Comparison of ENCODE assay signal across 13 mouse cellular contexts in the genomic region with DNA sequence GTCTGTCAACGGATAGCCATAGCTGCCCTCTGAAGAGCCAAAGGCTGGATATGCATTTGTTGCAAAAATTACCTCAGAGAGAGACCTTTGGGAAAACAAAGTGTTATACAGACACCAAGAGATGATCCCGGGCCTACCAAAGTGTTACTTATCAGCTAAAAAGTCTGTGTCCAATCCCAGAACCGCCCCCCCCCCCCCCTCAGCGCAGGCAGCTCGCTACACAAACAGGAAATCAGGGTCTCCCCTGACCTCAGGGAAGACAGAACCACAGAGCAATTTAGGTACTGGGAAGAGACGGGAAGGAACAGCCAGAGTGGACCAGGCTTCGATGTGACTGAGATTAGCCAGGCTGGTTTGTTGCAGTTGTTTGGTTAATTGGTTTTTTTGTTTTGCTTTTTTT. TPM values are rescaled to one million over a fixed set of nuclear protein-coding genes. Genes with fewer than 3 reads are reported as not detected.
DNase-seq lines count a peak whose midpoint lies in the region; ATAC-seq and TF ChIP-seq lines count a peak whose summit lies in the region.
"Had no signal": no experiment of that assay in that cellular context is flagged by ENCODE, and none has a peak within 500 bp of the region (broad histone marks: within the 10 kb centered on the region; RNA-seq: fewer than 3 reads in every experiment).

No protein-coding gene starts in this region.

- peak overlapping the region; percentile 90 for H3K4me3 ChIP-seq in heart, embryonic 13.5 days
- peak overlapping the region; percentile 91; the same call in 1 of the 2 replicates for H3K4me3 ChIP-seq in G1E (ENCODE audit: low read depth, low read length)
- H3K4me3 ChIP-seq in hindbrain, embryonic 15.5 days: no peak overlapping the region
- peak overlapping the region; percentile 87 for H3K4me3 ChIP-seq in liver, embryonic 16.5 days (ENCODE audit: low read depth, low read length)

- intact Hi-C loops in heart, postnatal 10 days (cut with DNase I): loop anchor here (10.0 kb wide), 1 partner anchor 568 kb away; the partner anchor contains the start of gene Ilvbl
- intact Hi-C loops in gastrocnemius, postnatal 36 days (cut with DNase I): no loop called here

- peak overlapping the region; percentile 95 for H3K4me2 ChIP-seq in heart, embryonic 13.5 days
- H3K4me2 ChIP-seq in hindbrain, embryonic 15.5 days: peak overlapping the region; percentile 90; the same call in 1 of the 2 replicates
- H3K4me2 ChIP-seq in liver, embryonic 16.5 days (ENCODE audit: low read depth, low read length): peak overlapping the region; percentile 94

- 40% methylated on average over 7 of the region's 7 CpGs for WGBS in heart, embryonic 13.5 days
- 57% methylated on average over 7 of the region's 7 CpGs for WGBS in hindbrain, embryonic 15.5 days
- WGBS in liver, embryonic 16.5 days (ENCODE audit: insufficient replicate concordance): 8% methylated on average over 7 of the region's 7 CpGs

- peak overlapping the region; percentile 100 for H3K27ac ChIP-seq in heart, embryonic 13.5 days (replicated peaks)
- H3K27ac ChIP-seq in hindbrain, embryonic 15.5 days (replicated peaks): no peak overlapping the region
- H3K27ac ChIP-seq in liver, embryonic 16.5 days (ENCODE audit: low read length): peak overlapping the region; percentile 87

- H3K9ac ChIP-seq in heart, embryonic 13.5 days: peak overlapping the region; percentile 96
- H3K9ac ChIP-seq in hindbrain, embryonic 15.5 days: no peak overlapping the region
- peak overlapping the region; percentile 55 for H3K9ac ChIP-seq in liver, embryonic 16.5 days (ENCODE audit: low read depth, low read length)

- no peak for ATAC-seq in heart, embryonic 13.5 days (ENCODE audit: extremely low read depth, insufficient number of reproducible peaks, low FRiP score, low TSS enrichment)
- ATAC-seq in G1E (ENCODE audit: extremely low read depth, insufficient number of reproducible peaks, low FRiP score, poor library complexity, severe bottlenecking): no peak
- no peak for ATAC-seq in hindbrain, embryonic 15.5 days (ENCODE audit: low FRiP score, low read depth)
- ATAC-seq in liver, embryonic 16.5 days (ENCODE audit: low read depth): no peak

- peaks cover 51% of the 10 kb centered on the region for H3K4me1 ChIP-seq in heart, embryonic 13.5 days
- peaks cover 62% of the 10 kb centered on the region for H3K4me1 ChIP-seq in G1E (ENCODE audit: insufficient read depth, low read depth, low read length)
- H3K4me1 ChIP-seq in hindbrain, embryonic 15.5 days (replicated peaks): peaks cover 41% of the 10 kb centered on the region
- peaks cover 61% of the 10 kb centered on the region for H3K4me1 ChIP-seq in liver, embryonic 16.5 days (ENCODE audit: control insufficient read depth, low read depth, low read length)

- H3K27me3 ChIP-seq in heart, embryonic 13.5 days (replicated peaks): no peaks in the 10 kb centered on the region
- no peaks in the 10 kb centered on the region for H3K27me3 ChIP-seq in G1E (ENCODE audit: insufficient read depth, low read length)
- 0 out of 2 replicates have a peak, but pooled peaks cover 2% of the 10 kb centered on the region for H3K27me3 ChIP-seq in hindbrain, embryonic 15.5 days
- H3K27me3 ChIP-seq in liver, embryonic 16.5 days (ENCODE audit: control insufficient read depth, insufficient read depth, low read depth, low read length): no peaks in the 10 kb centered on the region

- peaks cover 38% of the 10 kb centered on the region for H3K36me3 ChIP-seq in heart, embryonic 13.5 days
- H3K36me3 ChIP-seq in G1E (replicated peaks): peaks cover 65% of the 10 kb centered on the region
- no peaks in the 10 kb centered on the region for H3K36me3 ChIP-seq in hindbrain, embryonic 15.5 days
- H3K36me3 ChIP-seq in liver, embryonic 16.5 days (ENCODE audit: control insufficient read depth, insufficient read depth): peaks cover 8% of the 10 kb centered on the region

- H3K9me3 ChIP-seq in heart, embryonic 13.5 days: no peaks in the 10 kb centered on the region
- no peaks in the 10 kb centered on the region for H3K9me3 ChIP-seq in G1E (replicated peaks)
- H3K9me3 ChIP-seq in hindbrain, embryonic 15.5 days: no peaks in the 10 kb centered on the region
- no peaks in the 10 kb centered on the region for H3K9me3 ChIP-seq in liver, embryonic 16.5 days (replicated peaks; ENCODE audit: control insufficient read depth, low read length)

- TF ChIP-seq CTCF in G1E (IDR thresholded peaks at IDR 0.05; ENCODE audit: low read depth, low read length): no peak

- DNase-seq in heart, postnatal 10 days: no peak
- DNase-seq in G1E (ENCODE audit: low spot score): no peak
- DNase-seq in adrenal gland, adult 2 months: no peak
- DNase-seq in cerebellum, adult 18-20 months: no peak
- no peak for DNase-seq in gastrocnemius, postnatal 36 days
- DNase-seq: cerebellum, adult 9-10 months had no signal

RNA-seq across cellular contexts. Expression of gene Pfkl, which starts 2.7 kb away (rescaled TPM):
- 190 and 214 TPM in 2 replicates for polyA plus RNA-seq in heart, embryonic 13.5 days (2015; fragmentation: Nextera tagmentation; extraction: Ambion mirVana)
- total RNA-seq in heart, postnatal 10 days (2021): 100 to 1,000 TPM; 108 to 119 TPM
- 38.5 and 48.7 TPM in 2 replicates for total RNA-seq in G1E (2014; fragmentation: Nextera tagmentation)
- total RNA-seq in G1E (2017): 89.1 and 92.7 TPM in 2 replicates
- 182 and 214 TPM in 2 replicates for polyA plus RNA-seq in G1E (2012)
- 120 and 126 TPM in 2 replicates for polyA plus RNA-seq in hindbrain, embryonic 15.5 days (2015; fragmentation: Nextera tagmentation; extraction: Ambion mirVana)
- polyA plus RNA-seq in liver, embryonic 16.5 days (2015; fragmentation: Nextera tagmentation; extraction: Ambion mirVana): 83.0 and 83.2 TPM in 2 replicates
- 100 to 1,000 TPM; 128 to 145 TPM for total RNA-seq in adrenal gland, adult 2 months (2021)
- polyA plus RNA-seq in adrenal gland, adult 2 months (2012; rRNA removed): 122 and 138 TPM in 2 replicates
- 1 to 10 TPM; 6.0 to 8.6 TPM for total RNA-seq in gastrocnemius, postnatal 36 days (2021)

RNA-seq across cellular contexts. Expression of gene 1810043G02Rik, which starts 28.9 kb away (rescaled TPM):
- polyA plus RNA-seq in heart, embryonic 13.5 days (2015; fragmentation: Nextera tagmentation; extraction: Ambion mirVana): 16.3 and 18.0 TPM in 2 replicates
- total RNA-seq in heart, postnatal 10 days (2021): 1 to 10 TPM; 7.9 to 9.3 TPM
- total RNA-seq in G1E (2014; fragmentation: Nextera tagmentation) (6.9 and 13.6 TPM in 2 replicates), G1E (2017) (10.1 and 10.9 TPM in 2 replicates)
- 27.1 and 30.3 TPM in 2 replicates for polyA plus RNA-seq in G1E (2012)
- 46.8 and 54.5 TPM in 2 replicates for polyA plus RNA-seq in hindbrain, embryonic 15.5 days (2015; fragmentation: Nextera tagmentation; extraction: Ambion mirVana)
- polyA plus RNA-seq in liver, embryonic 16.5 days (2015; fragmentation: Nextera tagmentation; extraction: Ambion mirVana): 3.7 and 4.0 TPM in 2 replicates
- total RNA-seq in adrenal gland, adult 2 months (2021): 10 to 100 TPM; 19.7 to 23.7 TPM
- polyA plus RNA-seq in adrenal gland, adult 2 months (2012; rRNA removed): 92.1 and 111 TPM in 2 replicates
- total RNA-seq in gastrocnemius, postnatal 36 days (2021): 1 to 10 TPM; 3.1 to 4.5 TPM

RNA-seq across cellular contexts. Expression of gene Dnmt3l, which starts 34.5 kb away (rescaled TPM):
- 0.13 and 0.37 TPM in 2 replicates for polyA plus RNA-seq in heart, embryonic 13.5 days (2015; fragmentation: Nextera tagmentation; extraction: Ambion mirVana)
- not detected for total RNA-seq in heart, postnatal 10 days (2021)
- not detected in 2 replicates for total RNA-seq in G1E (2014; fragmentation: Nextera tagmentation)
- 0.16 TPM in 1 of 2 replicates, not detected in the other for total RNA-seq in G1E (2017)
- not detected in 2 replicates for polyA plus RNA-seq in G1E (2012)
- polyA plus RNA-seq in hindbrain, embryonic 15.5 days (2015; fragmentation: Nextera tagmentation; extraction: Ambion mirVana): not detected in 2 replicates
- not detected in 2 replicates for polyA plus RNA-seq in liver, embryonic 16.5 days (2015; fragmentation: Nextera tagmentation; extraction: Ambion mirVana)
- total RNA-seq in adrenal gland, adult 2 months (2021): 10 to 100 TPM; 23.2 to 29.5 TPM
- 14.6 and 15.5 TPM in 2 replicates for polyA plus RNA-seq in adrenal gland, adult 2 months (2012; rRNA removed)
- total RNA-seq in gastrocnemius, postnatal 36 days (2021): not detected
- total RNA-seq: gastrocnemius, adult 18-20 months; left cerebral cortex, adult 18-20 months; neutrophil, adult 5-6 weeks had no signal
- polyA plus RNA-seq: C2C12 had no signal

RNA-seq across cellular contexts. Expression of gene Aire, which starts 36.2 kb away (rescaled TPM):
- polyA plus RNA-seq in heart, embryonic 13.5 days (2015; fragmentation: Nextera tagmentation; extraction: Ambion mirVana): not detected in 2 replicates
- not detected for total RNA-seq in heart, postnatal 10 days (2021)
- total RNA-seq in G1E (2014; fragmentation: Nextera tagmentation) (not detected in 2 replicates), G1E (2017) (not detected in 2 replicates)
- polyA plus RNA-seq in G1E (2012): 0.10 and 0.17 TPM in 2 replicates
- 0.51 TPM in 1 of 2 replicates, not detected in the other for polyA plus RNA-seq in hindbrain, embryonic 15.5 days (2015; fragmentation: Nextera tagmentation; extraction: Ambion mirVana)
- polyA plus RNA-seq in liver, embryonic 16.5 days (2015; fragmentation: Nextera tagmentation; extraction: Ambion mirVana): not detected in 2 replicates
- not detected for total RNA-seq in adrenal gland, adult 2 months (2021)
- 0.08 TPM in 1 of 2 replicates, not detected in the other for polyA plus RNA-seq in adrenal gland, adult 2 months (2012; rRNA removed)
- total RNA-seq in gastrocnemius, postnatal 36 days (2021): not detected
- total RNA-seq: gastrocnemius, adult 18-20 months had no signal
- polyA plus RNA-seq: C2C12 had no signal

RNA-seq across cellular contexts. Expression of gene Trpm2, which starts 36.8 kb away (rescaled TPM):
- polyA plus RNA-seq in heart, embryonic 13.5 days (2015; fragmentation: Nextera tagmentation; extraction: Ambion mirVana): 0.19 and 0.23 TPM in 2 replicates
- under 1 TPM; 0.14 to 0.40 TPM for total RNA-seq in heart, postnatal 10 days (2021)
- 1.1 and 4.1 TPM in 2 replicates for total RNA-seq in G1E (2014; fragmentation: Nextera tagmentation)
- total RNA-seq in G1E (2017): 0.35 and 0.55 TPM in 2 replicates
- polyA plus RNA-seq in G1E (2012): 0.14 and 0.19 TPM in 2 replicates
- polyA plus RNA-seq in hindbrain, embryonic 15.5 days (2015; fragmentation: Nextera tagmentation; extraction: Ambion mirVana): 5.4 and 7.1 TPM in 2 replicates
- polyA plus RNA-seq in liver, embryonic 16.5 days (2015; fragmentation: Nextera tagmentation; extraction: Ambion mirVana): 2.7 and 3.0 TPM in 2 replicates
- total RNA-seq in adrenal gland, adult 2 months (2021): 1 to 10 TPM; 2.6 to 3.2 TPM
- 3.0 and 3.1 TPM in 2 replicates for polyA plus RNA-seq in adrenal gland, adult 2 months (2012; rRNA removed)
- total RNA-seq in gastrocnemius, postnatal 36 days (2021): under 1 TPM; 0.10 to 0.89 TPM

Comparison
In these comparisons a context has a peak if more than half of its experiments do, and no peak if none do; other contexts are left out.
1. RNA of gene Dnmt3l, which starts 34.5 kb away (polyA plus RNA-seq): 14.6 to 15.5 TPM in adrenal gland, adult 2 months; 0.13 to 0.37 TPM in heart, embryonic 13.5 days, not detected in hindbrain, embryonic 15.5 days, not detected in liver, embryonic 16.5 days and not detected in G1E; every median in the first group is over 10 times any median in the second.
2. Peak in every context shown above with its lines, with median percentiles within 50 percentile points of each other: H3K4me2 ChIP-seq.